Mouse (Mus musculus): ENCODE results near the gene Tmem140. TPM values are rescaled to one million over a fixed set of nuclear protein-coding genes. Genes with fewer than 3 reads are reported as not detected.

Tmem140 gene
- total and polyA plus RNA-seq, 2 experiments from 2014 or later: 0.46 to 2.5 TPM

DNA sequence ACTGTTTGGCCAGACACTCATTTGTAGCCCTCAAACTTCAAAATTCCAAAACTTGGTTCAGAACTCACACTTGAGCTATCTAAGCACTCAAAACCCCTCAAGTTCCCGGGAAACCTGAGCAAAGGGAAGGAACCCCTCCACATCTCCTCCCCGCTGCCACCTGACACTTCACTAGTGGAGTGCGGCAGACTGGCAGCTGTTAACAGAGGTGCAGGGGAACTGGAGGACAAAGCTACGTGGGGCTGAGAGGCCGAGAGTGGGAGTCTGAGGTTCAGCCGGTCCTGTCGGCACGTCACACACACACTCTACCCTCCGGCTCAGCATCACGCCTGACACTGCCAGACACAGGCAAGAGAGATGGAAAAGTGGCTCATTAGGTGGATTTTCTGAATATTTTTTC is 40.9 kb downstream of the Tmem140 start:
- no peak for ATAC-seq (ENCODE audit: low FRiP score)
- WGBS: 93% methylated on average over 10 of the region's 10 CpGs
- H3K4me2 ChIP-seq (ENCODE audit: low read depth, low read length, poor library complexity, severe bottlenecking): no peak overlapping the region
- peaks cover 70% of the 10 kb centered on the region for H3K36me3 ChIP-seq (ENCODE audit: insufficient read depth, low read length)
- no peak overlapping the region for H3K9ac ChIP-seq (replicated peaks; ENCODE audit: low read length, poor library complexity, severe bottlenecking)
- H3K9me3 ChIP-seq (ENCODE audit: low read length): no peaks in the 10 kb centered on the region
- no peaks in the 10 kb centered on the region for H3K27me3 ChIP-seq (ENCODE audit: insufficient read depth, low read length)
- H3K4me1 ChIP-seq (ENCODE audit: insufficient read depth, low read length): no peaks in the 10 kb centered on the region
- no peak for DNase-seq (ENCODE audit: low spot score)
- H3K27ac ChIP-seq (ENCODE audit: low read depth, low read length): no peak overlapping the region
- H3K4me3 ChIP-seq (ENCODE audit: low read depth, low read length): no peak overlapping the region
- no peak for TF ChIP-seq CTCF (IDR thresholded peaks at IDR 0.05)

DNA sequence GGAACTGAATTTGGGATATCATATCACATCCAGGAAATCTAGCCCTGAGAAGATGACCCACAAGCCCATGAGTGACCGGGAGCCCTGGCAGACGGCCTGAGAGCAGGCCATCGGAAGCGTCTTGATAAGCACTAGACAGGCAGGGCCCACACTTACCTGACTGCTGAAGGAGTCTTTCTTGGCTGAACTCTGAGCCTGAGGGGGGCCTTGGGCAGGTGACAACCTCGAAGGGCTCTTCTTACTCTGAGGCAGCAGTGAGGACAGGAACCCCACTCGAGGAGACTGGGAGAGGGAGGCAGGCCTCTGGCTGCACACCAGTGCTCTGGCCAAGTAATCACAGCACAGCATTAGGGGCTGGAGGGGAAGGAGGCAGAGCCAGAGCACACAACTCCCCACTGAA is 41.4 kb downstream of the Tmem140 start:
- H3K4me1 ChIP-seq (ENCODE audit: insufficient read depth, low read length): no peaks in the 10 kb centered on the region
- no peak overlapping the region for H3K4me2 ChIP-seq (ENCODE audit: low read depth, low read length, poor library complexity, severe bottlenecking)
- ATAC-seq (ENCODE audit: low FRiP score): no peak
- H3K27me3 ChIP-seq (ENCODE audit: insufficient read depth, low read length): no peaks in the 10 kb centered on the region
- no peak overlapping the region for H3K4me3 ChIP-seq (ENCODE audit: low read depth, low read length)
- peaks cover 68% of the 10 kb centered on the region for H3K36me3 ChIP-seq (ENCODE audit: insufficient read depth, low read length)
- no peak for DNase-seq (ENCODE audit: low spot score)
- no peaks in the 10 kb centered on the region for H3K9me3 ChIP-seq (ENCODE audit: low read length)
- 94% methylated on average over 6 of the region's 6 CpGs for WGBS
- H3K9ac ChIP-seq (replicated peaks; ENCODE audit: low read length, poor library complexity, severe bottlenecking): no peak overlapping the region
- no peak overlapping the region for H3K27ac ChIP-seq (ENCODE audit: low read depth, low read length)
- no peak for TF ChIP-seq CTCF (IDR thresholded peaks at IDR 0.05)

DNA sequence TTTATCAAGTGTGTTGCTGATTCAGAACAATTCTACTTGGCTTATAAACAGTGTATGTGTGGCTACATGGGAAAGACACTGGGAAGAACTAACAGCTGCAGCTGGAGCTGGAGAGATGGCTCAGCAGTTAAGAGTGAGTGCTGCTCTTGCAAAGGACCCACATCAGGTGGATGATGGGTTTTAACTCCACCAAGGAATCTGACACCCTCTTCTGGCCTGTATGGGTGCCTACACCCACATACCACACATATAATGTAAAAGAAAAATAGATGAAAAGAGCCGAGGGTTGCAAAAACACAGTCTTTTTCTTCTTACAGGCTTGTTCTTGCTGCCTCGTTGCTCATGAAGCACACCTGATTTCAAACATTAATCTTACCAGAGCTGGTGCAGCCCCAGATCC is 43.2 kb downstream of the Tmem140 start:
- DNase-seq (ENCODE audit: low spot score): no peak
- Histone ChIP-seq H3K9ac (replicated peaks; ENCODE audit: low read length, poor library complexity, severe bottlenecking) (no peak overlapping the region), H3K4me3 (ENCODE audit: low read depth, low read length) (no peak overlapping the region), H3K9me3 (ENCODE audit: low read length) (no peaks in the 10 kb centered on the region), H3K4me1 (ENCODE audit: insufficient read depth, low read length) (peaks cover 7% of the 10 kb centered on the region; the same call in 1 of the 2 replicates), H3K4me2 (ENCODE audit: low read depth, low read length, poor library complexity, severe bottlenecking) (no peak overlapping the region), H3K36me3 (ENCODE audit: insufficient read depth, low read length) (peaks cover 58% of the 10 kb centered on the region), H3K27me3 (ENCODE audit: insufficient read depth, low read length) (no peaks in the 10 kb centered on the region), H3K27ac (ENCODE audit: low read depth, low read length) (no peak overlapping the region)
- TF ChIP-seq CTCF (IDR thresholded peaks at IDR 0.05): peak; percentile 13; the same call in 1 of the 2 replicates
- WGBS: 87% methylated on average over 2 of the region's 2 CpGs
- no peak for ATAC-seq (ENCODE audit: low FRiP score)

DNA sequence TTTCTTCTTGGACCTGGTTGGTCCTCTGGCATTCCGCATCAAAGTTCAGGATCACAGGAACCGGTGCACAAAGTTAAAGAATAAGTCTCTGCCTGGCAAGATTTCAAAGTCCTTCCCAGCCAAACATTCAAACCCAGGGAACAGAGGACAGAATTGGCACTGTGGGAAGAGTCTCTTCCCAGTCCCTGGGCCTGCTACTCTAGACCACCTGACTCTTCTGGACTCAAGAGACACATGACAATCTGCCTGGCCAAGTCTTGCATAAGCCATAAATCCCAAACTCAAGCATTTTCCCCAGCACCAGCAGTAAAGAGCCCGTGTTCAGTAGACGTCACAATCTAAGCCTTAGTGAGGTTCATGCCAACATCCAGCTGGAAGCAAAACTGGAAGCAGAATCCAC is 43.7 kb downstream of the Tmem140 start:
- H3K4me2 ChIP-seq (ENCODE audit: low read depth, low read length, poor library complexity, severe bottlenecking): no peak overlapping the region
- no peaks in the 10 kb centered on the region for H3K27me3 ChIP-seq (ENCODE audit: insufficient read depth, low read length)
- no peak overlapping the region for H3K27ac ChIP-seq (ENCODE audit: low read depth, low read length)
- no peak for TF ChIP-seq CTCF (IDR thresholded peaks at IDR 0.05)
- no peaks in the 10 kb centered on the region for H3K9me3 ChIP-seq (ENCODE audit: low read length)
- H3K36me3 ChIP-seq (ENCODE audit: insufficient read depth, low read length): peaks cover 53% of the 10 kb centered on the region
- no peak overlapping the region for H3K9ac ChIP-seq (replicated peaks; ENCODE audit: low read length, poor library complexity, severe bottlenecking)
- peaks cover 7% of the 10 kb centered on the region; the same call in 1 of the 2 replicates for H3K4me1 ChIP-seq (ENCODE audit: insufficient read depth, low read length)
- ATAC-seq (ENCODE audit: low FRiP score): no peak
- no peak overlapping the region for H3K4me3 ChIP-seq (ENCODE audit: low read depth, low read length)
- peak; percentile 19 for DNase-seq (ENCODE audit: low spot score)
- WGBS: 87% methylated on average over 4 of the region's 4 CpGs

DNA sequence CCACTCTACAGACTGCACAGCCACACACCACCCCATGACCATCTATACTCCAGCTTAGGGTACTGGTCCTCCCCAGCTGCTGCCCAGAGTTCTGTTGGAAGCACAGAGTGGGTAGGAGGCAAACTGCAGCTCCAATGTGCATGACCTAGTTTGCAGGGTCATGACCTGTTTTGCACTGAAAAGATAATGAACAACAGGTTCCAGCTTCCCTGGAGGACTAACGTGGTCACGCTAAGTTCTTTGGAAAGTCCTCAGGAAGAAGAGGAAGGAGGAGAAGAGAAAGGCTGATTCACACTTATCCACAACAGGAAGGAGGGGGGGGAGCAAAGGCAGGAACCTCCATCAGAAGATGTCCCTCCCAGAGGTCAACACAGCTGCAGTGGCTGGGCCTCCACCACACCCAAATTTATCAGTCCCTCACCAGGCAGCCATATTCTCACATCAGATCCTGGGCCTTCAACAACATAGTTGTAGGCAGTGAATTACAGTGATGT is 44.2 kb downstream of the Tmem140 start:
- H3K36me3 ChIP-seq (ENCODE audit: insufficient read depth, low read length): peaks cover 48% of the 10 kb centered on the region
- H3K27ac ChIP-seq (ENCODE audit: low read depth, low read length): no peak overlapping the region
- no peak overlapping the region for H3K4me2 ChIP-seq (ENCODE audit: low read depth, low read length, poor library complexity, severe bottlenecking)
- no peaks in the 10 kb centered on the region for H3K27me3 ChIP-seq (ENCODE audit: insufficient read depth, low read length)
- DNase-seq (ENCODE audit: low spot score) (no peak), ATAC-seq (ENCODE audit: low FRiP score) (no peak)
- H3K9ac ChIP-seq (replicated peaks; ENCODE audit: low read length, poor library complexity, severe bottlenecking): no peak overlapping the region
- no peak overlapping the region for H3K4me3 ChIP-seq (ENCODE audit: low read depth, low read length)
- H3K9me3 ChIP-seq (ENCODE audit: low read length): no peaks in the 10 kb centered on the region
- WGBS: 83% methylated on average over 2 of the region's 2 CpGs
- no peak for TF ChIP-seq CTCF (IDR thresholded peaks at IDR 0.05)
- peaks cover 7% of the 10 kb centered on the region; the same call in 1 of the 2 replicates for H3K4me1 ChIP-seq (ENCODE audit: insufficient read depth, low read length)

DNA sequence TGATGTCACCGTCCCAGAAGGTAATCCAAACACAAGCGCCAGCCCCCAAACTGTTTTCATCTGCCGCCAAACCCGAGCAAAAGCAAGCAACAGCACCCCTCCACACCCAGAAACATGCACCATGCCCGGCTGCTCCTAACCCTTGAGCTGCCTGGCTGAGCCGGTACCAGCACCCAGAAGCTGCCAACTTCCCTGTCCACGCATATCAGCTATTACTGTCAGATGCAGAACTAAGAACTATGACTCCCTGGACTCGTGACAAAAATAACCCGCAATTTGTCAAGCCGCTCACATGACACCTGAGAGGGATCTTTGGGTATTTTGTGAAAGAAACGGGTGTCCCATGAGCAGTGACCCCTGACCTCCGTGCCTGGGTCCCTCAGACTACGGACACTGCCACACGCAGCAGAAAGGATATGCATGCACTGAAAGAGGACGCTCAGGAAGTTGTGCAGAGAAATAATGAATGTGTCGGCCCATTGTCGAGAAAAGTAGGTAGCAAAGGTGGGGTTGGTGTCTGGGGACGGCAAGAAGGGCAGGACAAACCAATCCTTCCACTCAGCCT is 44.8 kb downstream of the Tmem140 start:
- Histone ChIP-seq H3K4me1 (ENCODE audit: insufficient read depth, low read length) (peaks cover 7% of the 10 kb centered on the region; the same call in 1 of the 2 replicates), H3K27ac (ENCODE audit: low read depth, low read length) (no peak overlapping the region), H3K36me3 (ENCODE audit: insufficient read depth, low read length) (peaks cover 42% of the 10 kb centered on the region), H3K4me2 (ENCODE audit: low read depth, low read length, poor library complexity, severe bottlenecking) (no peak overlapping the region), H3K9me3 (ENCODE audit: low read length) (no peaks in the 10 kb centered on the region), H3K9ac (replicated peaks; ENCODE audit: low read length, poor library complexity, severe bottlenecking) (no peak overlapping the region), H3K4me3 (ENCODE audit: low read depth, low read length) (no peak overlapping the region), H3K27me3 (ENCODE audit: insufficient read depth, low read length) (no peaks in the 10 kb centered on the region)
- no peak for TF ChIP-seq CTCF (IDR thresholded peaks at IDR 0.05)
- DNase-seq (ENCODE audit: low spot score) (no peak), ATAC-seq (ENCODE audit: low FRiP score) (no peak)
- 91% methylated on average over 18 of the region's 18 CpGs for WGBS

All from midbrain, postnatal 0 days (tissue).